Mouse (Mus musculus) CH12.LX (cell line): ENCODE measurements around the gene Immt.

Source experiments
- CHD1 ChIP-seq: IDR thresholded peaks from 2 replicates; pipeline ENCODE4 v1.6.1; 2012; ENCODE audit warnings: low read depth, low read length, improper control_type of control experiment, inconsistent platforms
- CHD2 ChIP-seq: IDR thresholded peaks from 2 replicates; pipeline ENCODE4 v1.6.1; 2011; ENCODE audit warnings: low read length, improper control_type of control experiment
- CTCF ChIP-seq, 2 experiments: IDR thresholded peaks in 1 of 2; conservative IDR thresholded peaks in 1 of 2; 2 replicates each; pipeline ENCODE4 v1.5.1; 2011 to 2012; ENCODE audit warnings: low read depth in 2 of 2, low read length in 2 of 2, improper control_type of control experiment in 1 of 2, inconsistent platforms in 1 of 2, mild to moderate bottlenecking in 1 of 2, moderate library complexity in 1 of 2
- EP300 ChIP-seq: IDR thresholded peaks from 2 replicates; pipeline ENCODE4 v1.6.1; 2011; ENCODE audit warnings: low read length, improper control_type of control experiment
- MAX ChIP-seq: IDR thresholded peaks from 2 replicates; pipeline ENCODE4 v1.6.1; 2011; ENCODE audit warnings: low read length, improper control_type of control experiment
- POLR2A ChIP-seq: IDR thresholded peaks from 2 replicates; pipeline ENCODE4 v1.6.1; 2011; ENCODE audit warnings: low read depth, mild to moderate bottlenecking, improper control_type of control experiment, low read length
- RCOR1 ChIP-seq: conservative IDR thresholded peaks from 2 replicates; pipeline ENCODE4 v1.6.1; 2012; ENCODE audit warnings: low read depth, mild to moderate bottlenecking, inconsistent platforms, low read length, improper control_type of control experiment
- SIN3A ChIP-seq: IDR thresholded peaks from 2 replicates; pipeline ENCODE4 v1.6.1; 2012; ENCODE audit warnings: low read length, improper control_type of control experiment, inconsistent platforms
- ZMIZ1 ChIP-seq: IDR thresholded peaks from 2 replicates; pipeline ENCODE4 v1.6.1; 2012; ENCODE audit warnings: low read depth, mild to moderate bottlenecking, inconsistent platforms, low read length, improper control_type of control experiment

GRCm38 (mm10) chr6:71871396-71871795 lies 40.3 kb downstream of the Immt start:
- no peak for TF ChIP-seq POLR2A
- no peak for TF ChIP-seq CTCF (conservative IDR thresholded peaks at IDR 0.05 in 1 of 2, IDR thresholded peaks at IDR 0.05 in 1 of 2; ENCODE audit: low read depth in 2 of 2, low read length in 2 of 2)
- no peak for TF ChIP-seq CHD1
- no peak for TF ChIP-seq ZMIZ1
- no peak for TF ChIP-seq SIN3A
- TF ChIP-seq RCOR1 = no peak
- TF ChIP-seq CHD2 = no peak
- TF ChIP-seq EP300 = no peak
- no peak for TF ChIP-seq MAX
